Comparison of ENCODE assay signal across 16 mouse cellular contexts in genomic region chr1:133311240-133311639, GRCm38 (mm10). TPM values are rescaled to one million over a fixed set of nuclear protein-coding genes. Genes with fewer than 3 reads are reported as not detected.
DNase-seq lines count a peak whose midpoint lies in the region; ATAC-seq and TF ChIP-seq lines count a peak whose summit lies in the region.
"Had no signal": no experiment of that assay in that cellular context is flagged by ENCODE, and none has a peak within 500 bp of the region (broad histone marks: within the 10 kb centered on the region; RNA-seq: fewer than 3 reads in every experiment).

No protein-coding gene starts in this region.

- 58% methylated on average over 4 of the region's 4 CpGs for WGBS in hindbrain, embryonic 13.5 days
- WGBS in hindbrain, embryonic 10.5 days: 63% methylated on average over 4 of the region's 4 CpGs
- WGBS in lung, postnatal 0 days: 62% methylated on average over 4 of the region's 4 CpGs

- no peak for TF ChIP-seq EP300 in lung, postnatal 0 days (IDR thresholded peaks at IDR 0.05)

- no peaks in the 10 kb centered on the region for H3K9me3 ChIP-seq in hindbrain, embryonic 13.5 days
- H3K9me3 ChIP-seq in hindbrain, embryonic 10.5 days: no peaks in the 10 kb centered on the region
- no peaks in the 10 kb centered on the region for H3K9me3 ChIP-seq in lung, postnatal 0 days (ENCODE audit: low read length)
- H3K9me3 ChIP-seq: G1E had no signal

- peak; percentile 54 for TF ChIP-seq CTCF in lung, postnatal 0 days (IDR thresholded peaks at IDR 0.05)

- no peak overlapping the region for H3K9ac ChIP-seq in hindbrain, embryonic 13.5 days
- no peak overlapping the region for H3K9ac ChIP-seq in lung, postnatal 0 days (replicated peaks; ENCODE audit: low read depth)

- DNase-seq in hindbrain, embryonic 10.5 days (ENCODE audit: low spot score): no peak
- no peak for DNase-seq in lung, postnatal 0 days (ENCODE audit: low spot score)
- DNase-seq in lung, postnatal 36 days: no peak
- peak; percentile 77 for DNase-seq in ES-CJ7 (ENCODE audit: low read depth, low spot score)
- no peak for DNase-seq in layer of hippocampus, adult 18-20 months (ENCODE audit: low spot score in 2 of 2)
- DNase-seq in cerebellum, postnatal 14 days: no peak
- DNase-seq: adrenal gland, postnatal 10 days; gastrocnemius, postnatal 36 days; heart, postnatal 14 days; kidney, adult 8-10 months had no signal

- ATAC-seq in hindbrain, embryonic 13.5 days (ENCODE audit: low FRiP score): 0 out of 2 replicates have a peak, but pooled peaks have one; percentile 14
- ATAC-seq in lung, postnatal 0 days: no peak
- peak; percentile 33 for ATAC-seq in megakaryocyte progenitor cell, adult 5-6 weeks (replicated peaks; ENCODE audit: poor library complexity)

- H3K36me3 ChIP-seq in hindbrain, embryonic 13.5 days: no peaks in the 10 kb centered on the region
- no peaks in the 10 kb centered on the region for H3K36me3 ChIP-seq in hindbrain, embryonic 10.5 days
- no peaks in the 10 kb centered on the region for H3K36me3 ChIP-seq in lung, postnatal 0 days (ENCODE audit: insufficient read depth, low read length)
- H3K36me3 ChIP-seq: G1E had no signal

- peaks cover 22% of the 10 kb centered on the region for H3K4me1 ChIP-seq in hindbrain, embryonic 13.5 days (replicated peaks)
- peaks cover 16% of the 10 kb centered on the region for H3K4me1 ChIP-seq in hindbrain, embryonic 10.5 days (replicated peaks)
- no peaks in the 10 kb centered on the region for H3K4me1 ChIP-seq in lung, postnatal 0 days (ENCODE audit: insufficient read depth, low read depth, low read length)

- no peak overlapping the region for H3K4me3 ChIP-seq in hindbrain, embryonic 13.5 days
- no peak overlapping the region for H3K4me3 ChIP-seq in hindbrain, embryonic 10.5 days
- H3K4me3 ChIP-seq in lung, postnatal 0 days (ENCODE audit: low read depth, low read length): no peak overlapping the region
- H3K4me3 ChIP-seq: erythroblast, embryonic 14.5 days had no signal

- no peaks in the 10 kb centered on the region for H3K27me3 ChIP-seq in hindbrain, embryonic 13.5 days
- H3K27me3 ChIP-seq in hindbrain, embryonic 10.5 days (ENCODE audit: insufficient read depth, poor library complexity, severe bottlenecking): peaks cover 4% of the 10 kb centered on the region; the same call in 1 of the 2 replicates
- H3K27me3 ChIP-seq in lung, postnatal 0 days (replicated peaks; ENCODE audit: insufficient read depth, low read length): no peaks in the 10 kb centered on the region

- 0 out of 2 replicates have a peak overlapping the region, but pooled peaks have one; percentile 69 for H3K27ac ChIP-seq in hindbrain, embryonic 13.5 days
- no peak overlapping the region for H3K27ac ChIP-seq in hindbrain, embryonic 10.5 days
- no peak overlapping the region for H3K27ac ChIP-seq in lung, postnatal 0 days (ENCODE audit: low read length)

- H3K4me2 ChIP-seq in hindbrain, embryonic 13.5 days: no peak overlapping the region
- H3K4me2 ChIP-seq in lung, postnatal 0 days (replicated peaks; ENCODE audit: low read depth, low read length): no peak overlapping the region

RNA-seq across cellular contexts. Expression of gene Golt1a, which starts 1.6 kb away (rescaled TPM):
- 0.10 TPM in 1 of 2 replicates, not detected in the other for polyA plus RNA-seq in hindbrain, embryonic 13.5 days (2015; fragmentation: Nextera tagmentation; extraction: Ambion mirVana)
- not detected in 2 replicates for polyA plus RNA-seq in hindbrain, embryonic 10.5 days (2016; fragmentation: Nextera tagmentation; extraction: Ambion mirVana)
- 0.26 and 1.2 TPM in 2 replicates for polyA plus RNA-seq in lung, postnatal 0 days (2015; fragmentation: Nextera tagmentation; extraction: Ambion mirVana)
- not detected in 2 replicates for total RNA-seq in megakaryocyte progenitor cell, adult 5-6 weeks (2015)
- total RNA-seq in megakaryocyte progenitor cell, adult 5-6 weeks (2017): not detected in 2 replicates
- total RNA-seq in layer of hippocampus, adult 18-20 months (2021): not detected
- total RNA-seq: G1E; gastrocnemius, postnatal 36 days; heart, postnatal 14 days had no signal
- polyA plus RNA-seq: erythroblast, embryonic 14.5 days; G1E had no signal

RNA-seq across cellular contexts. Expression of gene Kiss1, which starts 10.4 kb away (rescaled TPM):
- 0.38 TPM in 1 of 2 replicates, not detected in the other for polyA plus RNA-seq in hindbrain, embryonic 13.5 days (2015; fragmentation: Nextera tagmentation; extraction: Ambion mirVana)
- polyA plus RNA-seq in hindbrain, embryonic 10.5 days (2016; fragmentation: Nextera tagmentation; extraction: Ambion mirVana): not detected in 2 replicates
- 15.2 and 19.2 TPM in 2 replicates for polyA plus RNA-seq in lung, postnatal 0 days (2015; fragmentation: Nextera tagmentation; extraction: Ambion mirVana)
- not detected in 2 replicates for total RNA-seq in megakaryocyte progenitor cell, adult 5-6 weeks (2015)
- total RNA-seq in megakaryocyte progenitor cell, adult 5-6 weeks (2017): not detected in 2 replicates
- total RNA-seq in layer of hippocampus, adult 18-20 months (2021): not detected
- total RNA-seq: adrenal gland, postnatal 10 days; G1E; gastrocnemius, postnatal 36 days; heart, postnatal 14 days; left cerebral cortex, adult 8-10 months had no signal
- polyA plus RNA-seq: erythroblast, embryonic 14.5 days; G1E; stomach, embryonic 14.5 days had no signal

RNA-seq across cellular contexts. Expression of gene Ren1, which starts 39.1 kb away (rescaled TPM):
- 3.7 and 4.2 TPM in 2 replicates for polyA plus RNA-seq in hindbrain, embryonic 13.5 days (2015; fragmentation: Nextera tagmentation; extraction: Ambion mirVana)
- polyA plus RNA-seq in hindbrain, embryonic 10.5 days (2016; fragmentation: Nextera tagmentation; extraction: Ambion mirVana): 0.22 and 0.37 TPM in 2 replicates
- 0.61 and 1.3 TPM in 2 replicates for polyA plus RNA-seq in lung, postnatal 0 days (2015; fragmentation: Nextera tagmentation; extraction: Ambion mirVana)
- not detected in 2 replicates for total RNA-seq in megakaryocyte progenitor cell, adult 5-6 weeks (2015)
- not detected in 2 replicates for total RNA-seq in megakaryocyte progenitor cell, adult 5-6 weeks (2017)
- under 1 TPM in 1 of 2 experiments, not detected in 1; 0.20 TPM for total RNA-seq in layer of hippocampus, adult 18-20 months (2021)
- total RNA-seq: G1E; gastrocnemius, postnatal 36 days; left cerebral cortex, adult 8-10 months had no signal
- polyA plus RNA-seq: erythroblast, embryonic 14.5 days; G1E had no signal

RNA-seq across cellular contexts. Expression of gene Etnk2, which starts 52.1 kb away (rescaled TPM):
- polyA plus RNA-seq in hindbrain, embryonic 13.5 days (2015; fragmentation: Nextera tagmentation; extraction: Ambion mirVana): 9.9 and 10.3 TPM in 2 replicates
- polyA plus RNA-seq in hindbrain, embryonic 10.5 days (2016; fragmentation: Nextera tagmentation; extraction: Ambion mirVana): 2.9 and 4.1 TPM in 2 replicates
- polyA plus RNA-seq in lung, postnatal 0 days (2015; fragmentation: Nextera tagmentation; extraction: Ambion mirVana): 0.77 and 0.81 TPM in 2 replicates
- total RNA-seq in megakaryocyte progenitor cell, adult 5-6 weeks (2015): not detected in 2 replicates
- total RNA-seq in megakaryocyte progenitor cell, adult 5-6 weeks (2017): not detected in 2 replicates
- total RNA-seq in layer of hippocampus, adult 18-20 months (2021): 1 to 10 TPM; 1.0 to 2.1 TPM
- polyA plus RNA-seq: erythroblast, embryonic 14.5 days; G1E had no signal

Comparison
In these comparisons a context has a peak if more than half of its experiments do, and no peak if none do; other contexts are left out.
1. RNA of gene Kiss1, which starts 10.4 kb away (polyA plus RNA-seq): 15.2 to 19.2 TPM in lung, postnatal 0 days; 0.38 TPM in hindbrain, embryonic 13.5 days and not detected in hindbrain, embryonic 10.5 days; every median in the first group is over 10 times any median in the second.